Mouse (Mus musculus) Patski (cell line): ENCODE measurements around the gene Tnrc6c. TPM values are rescaled to one million over a fixed set of nuclear protein-coding genes. Genes with fewer than 3 reads are reported as not detected.

Experiments used
- ATAC-seq: fragments of 100-300 bp; one replicate; pipeline ENCODE4 v1.8.0; 2021
- CTCF ChIA-PET: fragments of 350-600 bp; sonication (Branson Sonifier 250); formaldehyde crosslinking; loops from one replicate; lab custom pipeline; 2022; ENCODE audit warnings: inconsistent platforms; lab: Charles Lee
- POLR2A ChIA-PET: fragments of 350-600 bp; sonication (Branson Sonifier 250); formaldehyde crosslinking; loops from one replicate; lab custom pipeline; 2022; ENCODE audit warnings: antibody characterized with exemption, inconsistent platforms; lab: Charles Lee
- DNase-seq: peaks from one replicate; pipeline ENCODE4 v3.0.0-alpha.2; 2011; ENCODE audit warnings: low read depth, low spot score
- H3K27me3 ChIP-seq: fragments of 371-371 bp; one replicate; pipeline ENCODE4 v1.5.1; 2021
- CTCF ChIP-seq: fragments of 100-300 bp; IDR thresholded peaks from one replicate; pipeline ENCODE4 v1.5.1; 2021
- in situ Hi-C: fragments of 300-500 bp; cut with MboI; formaldehyde crosslinking; loops from 3 replicates; pipeline ENCODE4 v1.11.1; 2018; ENCODE audit warnings: low pct_unique_long_range_greater_than_20kb, mixed read lengths
- polyA plus RNA-seq: library from polyadenylated mRNA; unstranded; gene quantifications from one replicate; pipeline ENCODE4 v1.2.3, GENCODE M21; 2021

Gene Tnrc6c
- polyA plus RNA-seq = 21.1 TPM

- DNase-seq (no peak), ATAC-seq (no peak)
- in situ Hi-C loops = loop anchor here (5.0 kb wide), 1 partner anchor 266 kb away; no protein-coding TSS in a partner anchor
- ChIA-PET CTCF (interaction anchor here (1.0 to 1.9 kb wide), 4 partner anchors 10 to 264 kb away, joined by 3 to 6 read pairs (median 4); no protein-coding TSS in a partner anchor), POLR2A (interaction anchor here (0.9 to 1.4 kb wide), 6 partner anchors 8 to 269 kb away, joined by 3 to 5 read pairs (median 3); no protein-coding TSS in a partner anchor)
- no peaks in the 10 kb centered on the region for H3K27me3 ChIP-seq
- TF ChIP-seq CTCF = no peak
Observed at GRCm38 (mm10) chr11:117653491-117654351, at the start of gene Tnrc6c. Tnrc6c (plus strand) TSS chr11:117654289.

DNA sequence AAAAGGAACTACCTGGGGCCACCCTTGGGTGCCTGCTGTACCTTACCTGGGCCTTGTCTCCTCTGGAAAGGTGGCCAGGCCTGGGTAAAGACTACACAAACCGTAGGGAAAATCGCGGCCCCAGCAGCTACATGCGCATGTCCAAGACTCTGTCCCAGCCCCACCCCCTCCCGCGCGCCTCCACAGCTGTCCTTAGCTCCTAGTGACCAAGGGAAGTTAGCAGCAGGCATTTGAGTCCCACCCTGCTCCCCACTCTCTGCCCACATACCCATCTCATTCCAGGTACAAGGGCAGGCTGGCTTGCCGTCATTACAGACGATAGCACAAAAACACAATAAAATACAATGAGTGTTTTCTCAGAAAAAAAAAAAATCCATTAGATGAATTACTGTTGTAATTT, 48.0 kb upstream of the Tnrc6c start:
- H3K27me3 ChIP-seq = peaks cover 5% of the 10 kb centered on the region
- in situ Hi-C loops = no loop called here
- ATAC-seq = no peak
- TF ChIP-seq CTCF = no peak
- no peak for DNase-seq
- CTCF ChIA-PET = no interaction called here
- POLR2A ChIA-PET = interaction anchor here (0.7 kb wide), 1 partner anchor 409 kb away, joined by 4 read pairs; no protein-coding TSS in a partner anchor

- peaks cover 5% of the 10 kb centered on the region for H3K27me3 ChIP-seq
- in situ Hi-C loops = no loop called here
- CTCF ChIA-PET = no interaction called here
- POLR2A ChIA-PET = interaction anchor here (0.7 kb wide), 1 partner anchor 410 kb away, joined by 4 read pairs; no protein-coding TSS in a partner anchor
- no peak for DNase-seq
- TF ChIP-seq CTCF = no peak
- ATAC-seq = no peak
Observed at GRCm38 (mm10) chr11:117606605-117607203, 47.4 kb upstream of the Tnrc6c start.

DNA sequence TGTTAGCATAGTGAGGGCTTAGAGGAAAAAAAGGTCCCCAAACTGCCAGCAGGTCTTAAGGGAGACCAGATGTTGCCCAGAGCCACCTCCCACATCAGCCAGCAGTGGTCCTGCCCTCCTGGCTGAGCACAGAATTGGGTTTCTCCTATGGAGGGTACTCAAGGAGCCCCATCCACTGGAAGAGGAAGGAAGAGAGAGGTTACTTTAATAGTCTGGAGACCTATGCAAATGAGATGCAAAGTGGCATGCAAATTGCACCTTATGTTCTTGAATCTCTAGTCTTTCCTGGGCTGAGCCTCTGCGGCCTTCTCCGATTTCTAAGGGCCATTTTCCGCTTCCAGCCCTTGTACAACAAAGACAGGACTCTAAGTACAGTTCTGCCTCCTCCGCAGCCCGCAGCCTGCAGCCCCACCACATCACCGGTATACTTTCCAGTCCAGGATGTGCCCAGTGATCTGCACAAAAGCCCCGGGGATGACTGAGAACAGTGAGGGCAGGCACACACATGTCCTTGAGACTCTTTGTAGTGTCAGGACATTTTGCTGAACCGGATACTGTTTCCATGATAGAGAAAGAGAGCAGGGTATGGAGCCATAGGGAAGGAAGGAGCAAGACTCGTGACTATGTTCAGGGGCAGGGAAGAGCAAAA, 45.8 kb upstream of the Tnrc6c start:
- POLR2A ChIA-PET = interaction anchor here (0.7 kb wide), 1 partner anchor 9 kb away, joined by 3 read pairs; no protein-coding TSS in a partner anchor
- ATAC-seq (no peak), DNase-seq (no peak)
- peaks cover 8% of the 10 kb centered on the region for H3K27me3 ChIP-seq
- no peak for TF ChIP-seq CTCF
- CTCF ChIA-PET = no interaction called here
- in situ Hi-C loops = no loop called here

GRCm38 (mm10) chr11:117608976-117609375, 45.1 kb upstream of the Tnrc6c start:
- CTCF ChIA-PET = no interaction called here
- DNase-seq (no peak), ATAC-seq (no peak)
- TF ChIP-seq CTCF = no peak
- peaks cover 11% of the 10 kb centered on the region for H3K27me3 ChIP-seq
- in situ Hi-C loops = no loop called here
- POLR2A ChIA-PET = no interaction called here

- ChIA-PET POLR2A (interaction anchor here (0.6 kb wide), 1 partner anchor 139 kb away, joined by 3 read pairs; no protein-coding TSS in a partner anchor), CTCF (no interaction called here)
- in situ Hi-C loops = no loop called here
- TF ChIP-seq CTCF = no peak
- H3K27me3 ChIP-seq = peaks cover 11% of the 10 kb centered on the region
- DNase-seq = no peak
- ATAC-seq = no peak
Observed at GRCm38 (mm10) chr11:117610589-117610988, 43.5 kb upstream of the Tnrc6c start.

DNA sequence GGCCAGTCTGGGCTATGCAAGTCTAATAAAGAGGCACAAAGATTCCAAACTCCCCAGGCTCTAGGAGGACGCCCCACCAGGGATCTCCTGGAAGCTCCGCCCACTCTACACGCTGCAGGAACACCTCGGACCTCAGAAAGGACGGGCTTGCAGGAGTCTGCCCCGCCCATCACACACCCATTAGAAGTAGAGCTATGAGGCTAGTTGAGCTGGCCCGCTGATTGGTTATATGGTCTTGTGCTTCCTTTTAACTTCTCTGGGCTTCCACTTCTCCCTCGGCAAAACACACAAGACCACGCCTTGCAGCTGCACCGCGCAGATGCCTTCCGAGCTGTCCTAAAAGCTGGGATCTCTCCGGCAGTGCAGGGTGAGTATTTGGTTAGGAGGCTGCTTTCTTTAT, 43.0 kb upstream of the Tnrc6c start:
- ATAC-seq = no peak
- peaks cover 11% of the 10 kb centered on the region for H3K27me3 ChIP-seq

DNA sequence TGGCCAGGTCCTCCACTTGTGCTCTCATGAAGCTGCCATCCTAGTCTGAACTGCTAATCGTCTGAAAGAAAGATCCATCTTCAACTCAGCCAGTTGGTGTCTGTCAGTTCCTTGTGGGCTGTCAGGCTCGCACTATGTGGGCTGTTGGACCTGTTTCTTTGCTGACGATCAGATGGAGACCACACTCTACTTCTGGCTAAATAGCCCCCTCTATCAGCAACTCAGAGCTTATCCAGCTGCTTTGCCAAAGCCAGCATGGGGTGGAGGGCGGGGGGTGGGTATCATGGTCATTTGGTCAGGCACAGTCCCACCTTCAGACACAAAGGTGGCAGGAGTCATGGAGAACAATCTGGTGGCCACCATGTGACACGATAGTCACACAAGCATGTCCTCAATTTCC, 42.2 kb upstream of the Tnrc6c start:
- ChIA-PET CTCF (no interaction called here), POLR2A (interaction anchor here (1.1 kb wide), 1 partner anchor 95 kb away, joined by 3 read pairs; no protein-coding TSS in a partner anchor)
- in situ Hi-C loops = no loop called here
- DNase-seq = no peak
- ATAC-seq = no peak
- H3K27me3 ChIP-seq = peaks cover 13% of the 10 kb centered on the region
- TF ChIP-seq CTCF = no peak

More for the DNA sequence above, 43.0 kb upstream of the Tnrc6c start:
- in situ Hi-C loops = no loop called here
- ChIA-PET CTCF (no interaction called here), POLR2A (interaction anchor here (1.1 kb wide), 1 partner anchor 94 kb away, joined by 3 read pairs; no protein-coding TSS in a partner anchor)
- no peak for TF ChIP-seq CTCF
- DNase-seq = no peak

GRCm38 (mm10) chr11:117612885-117613284, 41.2 kb upstream of the Tnrc6c start:
- DNase-seq (no peak), ATAC-seq (no peak)
- ChIA-PET CTCF (no interaction called here), POLR2A (no interaction called here)
- no peak for TF ChIP-seq CTCF
- in situ Hi-C loops = no loop called here
- peaks cover 11% of the 10 kb centered on the region for H3K27me3 ChIP-seq

- no peak for TF ChIP-seq CTCF
- in situ Hi-C loops = no loop called here
- peaks cover 11% of the 10 kb centered on the region for H3K27me3 ChIP-seq
- CTCF ChIA-PET = no interaction called here
- DNase-seq (no peak), ATAC-seq (no peak)
- POLR2A ChIA-PET = interaction anchor here (1.1 to 1.6 kb wide), 2 partner anchors 10 to 12 kb away, joined by 3 read pairs; no protein-coding TSS in a partner anchor
Observed at GRCm38 (mm10) chr11:117617368-117617908, 36.7 kb upstream of the Tnrc6c start.
